In genomic region chr14:26357242-26357641, GRCm38 (mm10) we compare ENCODE assay signal across 8 mouse cellular contexts.
A peak's percentile ranks its signal among the peaks of the same experiment; 100 is the strongest.
DNase-seq lines count a peak whose midpoint lies in the region.

No protein-coding gene starts in this region.

- peak; percentile 19 for DNase-seq in urinary bladder, postnatal 14 days (ENCODE audit: low spot score)
- no peak for DNase-seq in urinary bladder, adult 2 months (ENCODE audit: low spot score)
- peak; percentile 80 for DNase-seq in heart, embryonic 10.5 days (ENCODE audit: low spot score)
- peak; percentile 16 to 49 for DNase-seq in kidney, postnatal 4 days
- peak; percentile 45 for DNase-seq in yolk sac, embryonic 10.5 days (ENCODE audit: low spot score)
- no peak for DNase-seq in cerebellum, postnatal 36 days
- DNase-seq in urinary bladder, postnatal 25 days (ENCODE audit: low spot score) = no peak
- no peak for DNase-seq in thymus, postnatal 36 days

- no peaks in the 10 kb centered on the region for H3K9me3 ChIP-seq in heart, embryonic 10.5 days

- H3K4me1 ChIP-seq in heart, embryonic 10.5 days = peaks cover 12% of the 10 kb centered on the region

- peak overlapping the region; percentile 57; the same call in 1 of the 2 replicates for H3K27ac ChIP-seq in heart, embryonic 10.5 days

- no peak overlapping the region for H3K4me3 ChIP-seq in heart, embryonic 10.5 days

- H3K27me3 ChIP-seq in heart, embryonic 10.5 days (ENCODE audit: insufficient read depth, poor library complexity, severe bottlenecking) = no peaks in the 10 kb centered on the region

- WGBS in heart, embryonic 10.5 days = 35% methylated on average over 6 of the region's 6 CpGs

- H3K36me3 ChIP-seq in heart, embryonic 10.5 days = no peaks in the 10 kb centered on the region

Comparison
In these comparisons a context has a peak if more than half of its experiments do, and no peak if none do; other contexts are left out.
1. DNase-seq: peak in urinary bladder, postnatal 14 days (single experiment), heart, embryonic 10.5 days (single experiment), kidney, postnatal 4 days (2 of 2) and yolk sac, embryonic 10.5 days (single experiment); none in urinary bladder, adult 2 months (single experiment), cerebellum, postnatal 36 days (0 of 2), urinary bladder, postnatal 25 days (single experiment) and thymus, postnatal 36 days (0 of 2).